Mouse (Mus musculus): ENCODE results near the gene Cyp1a2.
A peak's percentile ranks its signal among the peaks of the same experiment; 100 is the strongest.

Gene Cyp1a2

GRCm38 (mm10) chr9:57671500-57671899 is 12.0 kb downstream of the Cyp1a2 start:
- no peak for DNase-seq (ENCODE audit: low read depth, low spot score)

GRCm38 (mm10) chr9:57671037-57671436 is 12.5 kb downstream of the Cyp1a2 start:
- no peak for DNase-seq (ENCODE audit: low read depth, low spot score)

GRCm38 (mm10) chr9:57669566-57669965 is 13.9 kb downstream of the Cyp1a2 start:
- DNase-seq (ENCODE audit: low read depth, low spot score): no peak

- no peak for DNase-seq (ENCODE audit: low read depth, low spot score)
These were observed 15.2 kb downstream of the Cyp1a2 start for GRCm38 (mm10) chr9:57668277-57668676.

- DNase-seq (ENCODE audit: low read depth, low spot score): no peak
These were observed 15.7 kb downstream of the Cyp1a2 start for GRCm38 (mm10) chr9:57667817-57668216.

GRCm38 (mm10) chr9:57667136-57667535 is 16.4 kb downstream of the Cyp1a2 start:
- DNase-seq (ENCODE audit: low read depth, low spot score): no peak

GRCm38 (mm10) chr9:57666536-57666935 is 17.0 kb downstream of the Cyp1a2 start:
- no peak for DNase-seq (ENCODE audit: low read depth, low spot score)

GRCm38 (mm10) chr9:57664616-57665015 is 18.9 kb downstream of the Cyp1a2 start:
- no peak for DNase-seq (ENCODE audit: low read depth, low spot score)

- DNase-seq (ENCODE audit: low read depth, low spot score): no peak
These were observed 22.0 kb downstream of the Cyp1a2 start for GRCm38 (mm10) chr9:57661552-57661951.

- no peak for DNase-seq (ENCODE audit: low read depth, low spot score)
These were observed 23.0 kb downstream of the Cyp1a2 start for GRCm38 (mm10) chr9:57660501-57660900.

- DNase-seq (ENCODE audit: low read depth, low spot score): peak; percentile 62
These were observed 23.7 kb downstream of the Cyp1a2 start for GRCm38 (mm10) chr9:57659774-57660173.

- no peak for DNase-seq (ENCODE audit: low read depth, low spot score)
These were observed 24.5 kb downstream of the Cyp1a2 start for GRCm38 (mm10) chr9:57658970-57659369.

GRCm38 (mm10) chr9:57657843-57658242 is 25.7 kb downstream of the Cyp1a2 start:
- no peak for DNase-seq (ENCODE audit: low read depth, low spot score)

GRCm38 (mm10) chr9:57656631-57657350 is 26.7 kb downstream of the Cyp1a2 start:
- no peak for DNase-seq (ENCODE audit: low read depth, low spot score)

GRCm38 (mm10) chr9:57655749-57656148 is 27.8 kb downstream of the Cyp1a2 start:
- DNase-seq (ENCODE audit: low read depth, low spot score): peak; percentile 91

- DNase-seq (ENCODE audit: low read depth, low spot score): no peak
These were observed 28.5 kb downstream of the Cyp1a2 start for GRCm38 (mm10) chr9:57654966-57655365.

- no peak for DNase-seq (ENCODE audit: low read depth, low spot score)
These were observed 30.2 kb downstream of the Cyp1a2 start, which contains the start of gene Csk for GRCm38 (mm10) chr9:57653283-57653682. Csk (minus strand) TSS chr9:57653631.

GRCm38 (mm10) chr9:57652855-57653254 is 30.6 kb downstream of the Cyp1a2 start:
- no peak for DNase-seq (ENCODE audit: low read depth, low spot score)

- no peak for DNase-seq (ENCODE audit: low read depth, low spot score)
These were observed 31.2 kb downstream of the Cyp1a2 start for GRCm38 (mm10) chr9:57652351-57652750.

GRCm38 (mm10) chr9:57650786-57651311 is 32.7 kb downstream of the Cyp1a2 start:
- no peak for DNase-seq (ENCODE audit: low read depth, low spot score)

- DNase-seq (ENCODE audit: low read depth, low spot score): no peak
These were observed 33.2 kb downstream of the Cyp1a2 start for GRCm38 (mm10) chr9:57650130-57650785.

- no peak for DNase-seq (ENCODE audit: low read depth, low spot score)
These were observed 36.0 kb downstream of the Cyp1a2 start for GRCm38 (mm10) chr9:57647286-57648108.
